Mouse (Mus musculus): ENCODE results near the gene Top1.

GRCm38 (mm10) chr2:160618619-160619220, 27.0 kb upstream of the Top1 start:
- TF ChIP-seq POLR2A (IDR thresholded peaks at IDR 0.05; ENCODE audit: borderline replicate concordance, extremely low read depth, insufficient read depth, insufficient read length, poor library complexity, severe bottlenecking) (no peak), CTCF (IDR thresholded peaks at IDR 0.05; ENCODE audit: borderline replicate concordance, extremely low read depth, insufficient read depth, insufficient read length) (no peak)

Measured in brain, embryonic 14.5 days (tissue).